Mouse (Mus musculus): ENCODE measurements at regions not wholly inside any gene's neighbourhood (a gene's known extent, or its start where the extent isn't known, plus 50 kb on each side); places are given as distances from the start of the nearest gene placed in this dataset.

DNA sequence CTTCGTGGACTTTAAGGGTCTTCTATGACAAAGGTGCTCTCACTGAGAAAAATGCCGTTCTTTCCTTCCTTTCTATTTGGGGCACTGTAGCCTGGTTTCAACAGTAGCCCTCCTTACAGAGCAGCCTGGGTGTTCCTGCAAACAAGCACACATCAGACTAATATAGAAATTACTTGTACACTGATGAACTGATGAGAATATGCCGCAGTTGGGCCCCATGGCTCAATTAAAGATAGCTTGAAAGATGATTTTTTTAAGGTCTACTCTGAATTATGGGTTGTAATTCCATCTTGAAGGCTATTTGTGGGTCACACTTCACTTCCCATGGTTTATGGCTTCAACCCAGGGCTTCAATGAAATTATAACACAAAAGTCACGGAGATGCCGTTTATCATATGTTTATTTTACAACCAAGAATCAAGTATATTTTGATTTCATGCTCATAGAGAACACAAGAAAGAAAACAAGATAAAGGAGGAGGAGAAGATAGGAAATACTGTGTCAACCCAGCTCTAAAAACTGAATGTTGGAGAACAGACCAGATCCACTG is 186.2 kb downstream of the Snx19 start:
- TF ChIP-seq MYC (IDR thresholded peaks at IDR 0.05; ENCODE audit: low read depth, low read length): no peak
- no peak for TF ChIP-seq MAFK (IDR thresholded peaks at IDR 0.05; ENCODE audit: insufficient replicate concordance, low read length)
- TF ChIP-seq KAT2A (IDR thresholded peaks at IDR 0.05; ENCODE audit: insufficient replicate concordance, low read length): no peak
- no peak for TF ChIP-seq E2F4 (IDR thresholded peaks at IDR 0.05; ENCODE audit: insufficient replicate concordance, low read depth, low read length)
- no peak for TF ChIP-seq SIN3A (IDR thresholded peaks at IDR 0.05; ENCODE audit: low read length)
- no peak for TF ChIP-seq ZMIZ1 (IDR thresholded peaks at IDR 0.05; ENCODE audit: low read depth, low read length)
- TF ChIP-seq PAX5 (IDR thresholded peaks at IDR 0.05; ENCODE audit: low read length): no peak
- TF ChIP-seq USF2 (conservative IDR thresholded peaks at IDR 0.05; ENCODE audit: low read depth, low read length): no peak
- TF ChIP-seq EP300 (IDR thresholded peaks at IDR 0.05; ENCODE audit: low read length): no peak
- TF ChIP-seq TBP (conservative IDR thresholded peaks at IDR 0.05; ENCODE audit: low read depth, low read length): no peak
- TF ChIP-seq UBTF (IDR thresholded peaks at IDR 0.05; ENCODE audit: low read depth, low read length): no peak
- no peak for TF ChIP-seq ZKSCAN1 (IDR thresholded peaks at IDR 0.05; ENCODE audit: borderline replicate concordance, low read depth, low read length)
- TF ChIP-seq USF1 (IDR thresholded peaks at IDR 0.05; ENCODE audit: low read depth, low read length): no peak
- TF ChIP-seq GABPA (IDR thresholded peaks at IDR 0.05; ENCODE audit: insufficient replicate concordance, low read depth, low read length): no peak
- no peak for TF ChIP-seq CHD2 (IDR thresholded peaks at IDR 0.05; ENCODE audit: low read length)
- no peak for TF ChIP-seq ELF1 (IDR thresholded peaks at IDR 0.05; ENCODE audit: low read depth, low read length)
- no peak for TF ChIP-seq IRF4 (IDR thresholded peaks at IDR 0.05; ENCODE audit: low read depth, low read length)
- TF ChIP-seq MAX (IDR thresholded peaks at IDR 0.05; ENCODE audit: low read length): no peak
- no peak for TF ChIP-seq RCOR1 (conservative IDR thresholded peaks at IDR 0.05; ENCODE audit: low read depth, low read length)
- no peak for TF ChIP-seq POLR2AphosphoS2 (IDR thresholded peaks at IDR 0.05; ENCODE audit: low read depth, low read length)
- DNase-seq (ENCODE audit: extremely low read depth): no peak
- no peaks in the 10 kb centered on the region for H3K79me2 ChIP-seq (replicated peaks; ENCODE audit: control insufficient read depth, extremely low read depth, insufficient read depth, poor library complexity, severe bottlenecking)
- no peak overlapping the region for H3K4me3 ChIP-seq (replicated peaks in 1 of 3; ENCODE audit: low read depth in 2 of 3, low read length in 2 of 3, poor library complexity in 1 of 3)
- H3K27me3 ChIP-seq (replicated peaks): no peaks in the 10 kb centered on the region
- no peaks in the 10 kb centered on the region for H3K9me3 ChIP-seq (replicated peaks; ENCODE audit: low read length)
- no peaks in the 10 kb centered on the region for H3K36me3 ChIP-seq (replicated peaks in 1 of 2; ENCODE audit: control insufficient read depth in 1 of 2, insufficient read depth in 1 of 2, low read length in 1 of 2)
- in situ Hi-C loops (cut with MboI; ENCODE audit: low pct_ligation_motif_present, low pct_unique_long_range_greater_than_20kb, low sequenced_read_pairs) (no loop called here), dilution Hi-C loops (cut with MboI; ENCODE audit: extremely low pct_ligation_motif_present, extremely low pct_unique_long_range_greater_than_20kb, low sequenced_read_pairs) (no loop called here)
- H3K4me2 ChIP-seq (ENCODE audit: insufficient read depth, low read depth, poor library complexity, severe bottlenecking): no peak overlapping the region
- H3K4me1 ChIP-seq (ENCODE audit: control insufficient read depth in 1 of 2, insufficient read depth in 2 of 2): no peaks in the 10 kb centered on the region
- no peak overlapping the region for H3K9ac ChIP-seq (ENCODE audit: insufficient read depth, low read depth)
- no peak overlapping the region for H3K27ac ChIP-seq (ENCODE audit: insufficient read depth, low read depth)

DNA sequence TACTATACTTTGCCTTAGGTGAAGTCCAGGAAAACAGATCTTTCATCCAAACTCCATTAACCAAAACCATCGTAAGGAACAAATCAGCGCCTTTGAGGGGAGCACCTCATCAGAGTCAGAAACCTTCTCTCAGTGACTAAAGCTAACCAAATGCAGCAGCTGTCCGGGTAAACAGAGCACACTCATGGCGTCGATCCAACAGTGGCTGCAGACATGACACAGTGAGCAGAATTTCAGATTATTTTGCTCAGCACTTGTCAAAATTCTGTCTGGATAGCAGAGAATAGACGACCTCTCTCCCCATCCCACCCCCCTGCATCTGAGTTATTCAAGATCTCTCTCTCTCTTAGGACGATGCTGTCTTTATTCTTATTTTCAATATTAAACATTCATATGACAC is 183.4 kb downstream of the Snx19 start:
- dilution Hi-C loops (cut with MboI; ENCODE audit: extremely low pct_ligation_motif_present, extremely low pct_unique_long_range_greater_than_20kb, low sequenced_read_pairs): no loop called here
- Histone ChIP-seq H3K27me3 (replicated peaks) (no peaks in the 10 kb centered on the region), H3K79me2 (replicated peaks; ENCODE audit: control insufficient read depth, extremely low read depth, insufficient read depth, poor library complexity, severe bottlenecking) (no peaks in the 10 kb centered on the region), H3K4me3 (replicated peaks in 1 of 3; ENCODE audit: low read depth in 2 of 3, low read length in 2 of 3, poor library complexity in 1 of 3) (no peak overlapping the region), H3K36me3 (replicated peaks in 1 of 2; ENCODE audit: control insufficient read depth in 1 of 2, insufficient read depth in 1 of 2, low read length in 1 of 2) (no peaks in the 10 kb centered on the region), H3K9me3 (replicated peaks; ENCODE audit: low read length) (no peaks in the 10 kb centered on the region), H3K4me2 (ENCODE audit: insufficient read depth, low read depth, poor library complexity, severe bottlenecking) (no peak overlapping the region), H3K27ac (ENCODE audit: insufficient read depth, low read depth) (no peak overlapping the region), H3K9ac (ENCODE audit: insufficient read depth, low read depth) (no peak overlapping the region), H3K4me1 (ENCODE audit: control insufficient read depth in 1 of 2, insufficient read depth in 2 of 2) (no peaks in the 10 kb centered on the region)
- DNase-seq (ENCODE audit: extremely low read depth): no peak
- in situ Hi-C loops (cut with MboI; ENCODE audit: low pct_ligation_motif_present, low pct_unique_long_range_greater_than_20kb, low sequenced_read_pairs): no loop called here
- TF ChIP-seq PAX5 (IDR thresholded peaks at IDR 0.05; ENCODE audit: low read length) (no peak), USF1 (IDR thresholded peaks at IDR 0.05; ENCODE audit: low read depth, low read length) (no peak), EP300 (IDR thresholded peaks at IDR 0.05; ENCODE audit: low read length) (no peak), ZMIZ1 (IDR thresholded peaks at IDR 0.05; ENCODE audit: low read depth, low read length) (no peak), BHLHE40 (IDR thresholded peaks at IDR 0.05; ENCODE audit: low read depth, low read length) (no peak)

Data from CH12.LX (cell line).